Mouse (Mus musculus): Measurements from ENCODE around the gene Maip1.
A peak's percentile ranks its signal among the peaks of the same experiment; 100 is the strongest.

Gene Maip1

DNA sequence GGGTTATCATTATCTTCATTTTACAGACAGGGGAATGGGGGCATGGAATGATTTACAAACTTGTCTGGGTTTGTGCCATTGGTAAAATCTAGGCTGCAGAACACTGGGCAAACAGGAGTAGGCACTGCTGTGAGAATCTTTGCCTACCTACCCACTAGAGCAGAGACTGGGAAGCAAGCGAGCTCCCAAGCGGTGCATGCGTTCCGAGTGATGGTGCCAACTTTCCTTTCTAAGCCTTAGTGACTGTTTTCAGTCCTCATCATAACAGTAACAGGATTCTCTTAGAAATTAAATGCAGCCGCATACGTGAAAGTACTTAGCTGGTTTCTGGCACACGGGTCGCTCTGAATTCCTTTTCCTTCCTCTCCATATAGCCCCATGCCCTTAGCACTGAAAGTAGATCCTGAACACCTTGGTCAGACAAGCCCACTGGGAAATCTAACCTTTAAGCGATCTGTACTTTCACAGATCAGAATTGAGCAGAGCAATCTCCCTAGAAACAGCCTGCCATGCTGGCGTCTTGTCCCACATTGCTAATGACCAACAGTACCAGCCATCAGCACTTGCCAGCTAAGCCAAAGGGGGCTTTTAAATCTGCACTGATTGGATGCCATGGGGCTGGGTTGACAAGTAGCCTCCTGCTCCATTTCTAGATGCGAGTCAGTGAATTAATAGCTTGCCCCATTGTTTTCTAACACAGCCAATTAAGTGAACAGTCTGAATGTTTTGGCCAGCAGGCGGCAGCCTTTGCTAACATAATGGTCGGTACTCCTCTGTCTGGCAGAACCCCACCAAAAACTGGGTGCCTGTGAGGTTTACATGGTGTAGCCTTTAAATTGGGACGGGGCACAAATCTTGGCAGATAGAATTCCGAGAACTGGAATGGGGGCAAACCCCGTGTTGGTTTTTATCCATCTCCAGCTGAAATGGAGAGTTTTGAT, 22.5 kb downstream of the Maip1 start:
- peak; percentile 69 for DNase-seq (ENCODE audit: low read depth, low spot score)

DNA sequence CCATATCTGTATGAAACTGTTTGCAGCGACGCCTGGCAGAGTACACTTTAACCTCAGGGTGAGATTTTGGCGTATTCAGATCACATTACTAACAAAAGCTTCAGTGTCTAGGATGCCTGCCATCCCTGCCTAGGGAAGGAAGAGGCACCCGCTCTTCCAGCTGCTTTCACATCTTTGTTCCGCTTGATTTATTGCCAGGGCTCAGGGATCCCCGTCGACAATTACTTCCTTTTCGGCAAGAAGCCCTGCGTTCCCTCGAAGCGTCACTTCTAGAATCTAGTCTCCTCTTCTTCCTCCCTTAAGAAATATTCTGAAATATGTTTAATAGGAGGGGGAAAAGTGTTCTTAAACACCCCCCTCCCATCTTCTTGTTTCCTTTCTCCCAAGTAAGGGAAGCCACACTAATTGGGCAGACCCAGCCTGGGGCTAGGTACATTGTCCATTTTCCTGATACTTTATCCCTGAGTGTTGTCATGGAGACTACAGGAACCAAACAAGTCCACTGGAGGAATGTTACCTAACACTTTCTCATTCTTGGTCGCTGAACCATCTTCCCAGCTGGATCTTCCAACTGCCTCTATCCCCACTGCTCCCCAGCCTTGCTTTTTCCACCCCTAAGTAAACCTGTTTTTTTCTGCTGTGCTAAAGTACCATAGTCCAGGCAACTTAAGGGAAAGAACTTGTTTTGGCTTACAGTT, 23.8 kb downstream of the Maip1 start:
- DNase-seq (ENCODE audit: low read depth, low spot score) = peak; percentile 42

DNA sequence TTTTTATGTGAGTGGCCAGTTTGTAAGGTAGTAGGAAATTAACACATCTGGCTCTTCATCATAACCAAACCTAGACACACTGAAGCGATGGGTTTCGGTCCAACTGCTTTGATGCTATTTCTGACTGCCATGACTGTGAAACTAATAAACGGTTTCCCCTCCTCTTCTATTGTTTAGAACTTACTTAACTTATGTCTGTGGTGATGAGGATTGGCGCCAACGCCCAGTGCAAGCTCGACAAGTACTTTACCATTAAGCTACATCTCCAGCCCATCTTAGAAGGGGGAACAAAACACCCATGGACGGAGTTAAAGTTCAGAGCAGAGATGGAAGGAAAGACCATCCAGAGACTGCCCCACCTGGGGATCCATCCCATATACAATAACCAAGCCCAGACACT, 27.0 kb downstream of the Maip1 start:
- DNase-seq (ENCODE audit: low read depth, low spot score) = no peak

- DNase-seq (ENCODE audit: low read depth, low spot score) = no peak
Observed at GRCm38 (mm10) chr1:57436408-57436807, 30.3 kb downstream of the Maip1 start.

- no peak for DNase-seq (ENCODE audit: low read depth, low spot score)
Observed at GRCm38 (mm10) chr1:57436954-57437353, 30.8 kb downstream of the Maip1 start.

DNA sequence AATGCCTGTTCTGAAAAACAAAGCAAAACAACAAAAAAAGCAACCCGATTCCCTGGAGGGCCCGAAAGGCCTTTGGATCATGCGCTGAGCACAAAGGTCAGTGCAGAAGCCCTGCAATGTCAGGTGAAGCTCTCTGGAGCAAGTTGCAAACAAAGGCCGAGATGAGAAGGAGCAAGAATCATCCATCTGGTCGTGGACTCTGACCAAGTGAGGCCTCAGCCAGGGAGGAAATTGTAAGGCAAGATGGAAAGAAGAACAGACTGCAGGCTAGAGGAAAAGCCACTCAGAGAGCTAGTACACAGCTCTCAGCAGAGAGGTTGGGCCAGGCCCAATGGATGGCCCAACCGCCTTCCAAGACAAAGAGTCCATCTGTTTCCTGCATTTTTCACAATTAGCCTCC, 32.9 kb downstream of the Maip1 start:
- DNase-seq (ENCODE audit: low read depth, low spot score) = no peak

GRCm38 (mm10) chr1:57440771-57441170, 34.6 kb downstream of the Maip1 start:
- no peak for DNase-seq (ENCODE audit: low read depth, low spot score)

DNA sequence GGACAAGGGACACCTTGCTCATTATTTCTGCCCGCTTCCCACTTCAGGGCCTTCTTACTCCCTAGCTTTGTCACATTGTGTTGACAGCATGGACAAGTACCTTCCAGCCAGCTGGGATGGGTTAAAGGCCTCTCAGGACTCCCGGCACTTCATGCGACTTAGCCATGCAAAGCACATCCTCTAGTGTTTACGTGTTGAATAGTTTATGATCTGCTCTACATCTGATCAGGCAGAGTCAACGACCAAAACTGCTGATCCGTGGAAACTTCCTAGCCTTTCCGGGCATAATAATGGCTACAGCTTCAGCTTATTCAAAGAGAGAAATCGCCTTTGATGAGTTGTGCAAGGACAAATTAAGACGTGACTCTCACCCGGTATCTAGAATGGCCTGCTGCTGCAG, 39.6 kb downstream of the Maip1 start:
- no peak for DNase-seq (ENCODE audit: low read depth, low spot score)

GRCm38 (mm10) chr1:57450241-57450640, 44.1 kb downstream of the Maip1 start:
- DNase-seq (ENCODE audit: low read depth, low spot score) = no peak

- no peak for DNase-seq (ENCODE audit: low read depth, low spot score)
Observed at GRCm38 (mm10) chr1:57460305-57460940, 54.3 kb downstream of the Maip1 start.
